Mouse (Mus musculus) liver, embryonic 14.5 days (tissue): ENCODE measurements around the gene Perm1. TPM values are rescaled to one million over a fixed set of nuclear protein-coding genes. Genes with fewer than 3 reads are reported as not detected.

ENCODE experiments used
- ATAC-seq: fragments of 200-750 bp; cut with Nextera tagmentation; 2 replicates; pipeline ENCODE4 v1.8.0; 2017; ENCODE audit warnings: moderate number of reproducible peaks, mild to moderate bottlenecking, moderate library complexity; ENCODE audit not compliant: insufficient read depth
- DNase-seq, 3 experiments: peaks; one replicate each; pipeline ENCODE4 v3.0.0-alpha.2; 2012 to 2013; ENCODE audit warnings: low read depth in 3 of 3, low spot score in 3 of 3
- H3K27ac ChIP-seq: fragments of 300-500 bp; sonication (generic); 2 replicates; pipeline ENCODE4 v1.5.1; 2014; ENCODE audit warnings: moderate library complexity, mild to moderate bottlenecking, control low read depth, inconsistent platforms
- H3K27me3 ChIP-seq: fragments of 300-500 bp; sonication (generic); 2 replicates; pipeline ENCODE4 v1.6.1; 2014; ENCODE audit warnings: mild to moderate bottlenecking, low read length, moderate library complexity; ENCODE audit not compliant: control insufficient read depth, insufficient read depth
- H3K36me3 ChIP-seq: fragments of 300-500 bp; sonication (generic); replicated peaks from 2 replicates; pipeline ENCODE4 v1.6.1; 2014; ENCODE audit warnings: low read depth; ENCODE audit not compliant: control insufficient read depth, insufficient read depth
- H3K4me1 ChIP-seq, 2 experiments: fragments of 200-500 bp in 1 of 2; fragments of 300-500 bp in 1 of 2; sonication (generic) in 1 of 2; replicated peaks; 2 replicates each; pipeline ENCODE4 v1.6.1; 2012 to 2014; ENCODE audit warnings: antibody characterized with exemption in 1 of 2, inconsistent platforms in 1 of 2, low read length in 1 of 2; ENCODE audit not compliant: control insufficient read depth in 2 of 2, insufficient read depth in 2 of 2
- H3K4me2 ChIP-seq: fragments of 300-500 bp; sonication (generic); 2 replicates; pipeline ENCODE4 v1.6.1; 2014; ENCODE audit warnings: low read depth, mild to moderate bottlenecking, control low read depth, moderate library complexity
- H3K4me3 ChIP-seq, 2 experiments: fragments of 200-500 bp in 1 of 2; fragments of 300-500 bp in 1 of 2; sonication (generic) in 1 of 2; 2 replicates each; pipeline ENCODE4 v1.5.1; 2012 to 2014; ENCODE audit warnings: low read depth in 2 of 2, low read length in 2 of 2, mild to moderate bottlenecking in 2 of 2, control low read depth in 1 of 2, inconsistent platforms in 1 of 2, moderate library complexity in 1 of 2; ENCODE audit not compliant: insufficient read depth in 1 of 2
- H3K9ac ChIP-seq: fragments of 300-500 bp; sonication (generic); replicated peaks from 2 replicates; pipeline ENCODE4 v1.6.1; 2014; ENCODE audit warnings: mild to moderate bottlenecking, control low read depth, moderate library complexity
- H3K9me3 ChIP-seq: fragments of 300-500 bp; sonication (generic); 2 replicates; pipeline ENCODE4 v1.6.1; 2016; ENCODE audit warnings: low read length, mixed read lengths; ENCODE audit not compliant: control insufficient read depth
- CTCF ChIP-seq: IDR thresholded peaks from 2 replicates; pipeline ENCODE4 v1.5.1; 2016; ENCODE audit warnings: antibody characterized with exemption, low read depth, control low read depth
- EP300 ChIP-seq: IDR thresholded peaks from 2 replicates; pipeline ENCODE4 v1.6.1; 2016; ENCODE audit warnings: antibody characterized with exemption, low read depth
- WGBS: fragments of 180-500 bp; shearing (Covaris S2); extraction: QIAGEN DNeasy Blood & Tissue Kit; methylation state at CpG from one replicate; pipeline ENCODE4 v1.1.7; 2014; ENCODE audit not compliant: insufficient replicate concordance; 5-methylcytosine and 5-hydroxymethylcytosine counted together
- polyA plus RNA-seq, 2 experiments: library from polyadenylated mRNA; depleted of rRNA in 1 of 2; stranded (reverse) in 1 of 2; unstranded in 1 of 2; fragments of >200 nt; fragmentation: Nextera tagmentation in 1 of 2; extraction: Ambion mirVana in 1 of 2; gene quantifications; 2 replicates each; pipeline versions ENCODE4 v1.2.1 to v1.2.3; 2012 to 2014

Perm1 gene
- polyA plus RNA-seq (2012; rRNA removed) (0.03 TPM in 2 replicates), polyA plus RNA-seq (2014; fragmentation: Nextera tagmentation; extraction: Ambion mirVana) (0.05 TPM in 1 of 2 replicates, not detected in the other)

DNA sequence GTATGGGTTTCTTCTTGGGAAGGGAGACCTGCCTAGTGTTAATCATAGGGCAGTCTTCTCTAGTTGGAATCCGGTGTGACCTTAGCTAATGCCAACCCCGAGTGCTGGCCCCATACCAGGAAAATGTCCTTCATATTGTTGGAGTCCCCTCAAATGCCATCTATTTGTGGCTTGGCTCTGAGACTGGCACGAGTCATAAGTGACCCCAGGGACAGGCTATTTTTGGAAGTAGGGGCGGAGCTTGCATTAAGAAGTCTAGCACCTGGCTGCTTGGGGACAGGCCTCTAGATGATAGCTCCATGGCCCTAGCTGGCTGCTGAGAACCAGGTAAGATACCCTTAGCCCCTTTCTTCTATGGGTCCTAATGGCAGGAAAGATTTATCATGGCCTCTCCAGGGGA lies at the start of gene Perm1:
Perm1 (plus strand) TSS at position 220 of the 400 bp plus-strand sequence.
- Histone ChIP-seq H3K9ac (no peak within 1 kb of the TSS), H3K9me3 (no peaks in the 10 kb centered on the region), H3K27ac (no peak within 1 kb of the TSS), H3K4me2 (no peak within 1 kb of the TSS), H3K4me3 (no peak within 1 kb of the TSS), H3K4me1 (no peaks in the 10 kb centered on the region), H3K27me3 (no peaks in the 10 kb centered on the region), H3K36me3 (no peaks in the 10 kb centered on the region)
- 62% methylated on average over 4 of the region's 4 CpGs for WGBS
- ATAC-seq, result no peak
- no peak for TF ChIP-seq EP300
- TF ChIP-seq CTCF, result no peak
- no peak for DNase-seq

DNA sequence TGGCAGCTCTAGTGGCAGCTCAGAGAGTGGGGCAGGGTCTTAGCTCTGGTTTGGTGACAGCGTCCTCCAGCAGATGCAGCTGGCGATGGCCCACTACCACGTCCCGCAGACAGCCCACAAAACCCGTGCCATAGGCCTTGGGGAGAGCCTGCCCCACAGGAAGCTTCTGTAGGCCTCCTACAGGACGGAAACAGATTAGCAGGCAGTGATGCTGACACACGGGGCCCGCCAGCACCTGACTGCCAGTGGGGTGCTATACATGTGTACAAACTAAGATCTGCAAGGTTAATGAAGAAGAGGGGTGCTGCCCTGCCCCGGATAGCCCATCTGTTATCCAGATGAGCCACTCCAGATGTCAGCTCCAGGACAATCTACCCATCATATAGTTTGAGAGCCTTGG lies 49.2 kb upstream of the Perm1 start:
- peak; percentile 51 for TF ChIP-seq CTCF
- no peak for TF ChIP-seq EP300
- H3K9me3 ChIP-seq, result no peaks in the 10 kb centered on the region
- no peaks in the 10 kb centered on the region for H3K27me3 ChIP-seq
- ATAC-seq, result no peak
- no peak overlapping the region for H3K4me3 ChIP-seq
- no peaks in the 10 kb centered on the region for H3K4me1 ChIP-seq
- no peak for DNase-seq
- H3K27ac ChIP-seq, result no peak overlapping the region
- H3K9ac ChIP-seq, result no peak overlapping the region
- no peaks in the 10 kb centered on the region for H3K36me3 ChIP-seq
- WGBS, result 65% methylated on average over 9 of the region's 9 CpGs
- no peak overlapping the region for H3K4me2 ChIP-seq

DNA sequence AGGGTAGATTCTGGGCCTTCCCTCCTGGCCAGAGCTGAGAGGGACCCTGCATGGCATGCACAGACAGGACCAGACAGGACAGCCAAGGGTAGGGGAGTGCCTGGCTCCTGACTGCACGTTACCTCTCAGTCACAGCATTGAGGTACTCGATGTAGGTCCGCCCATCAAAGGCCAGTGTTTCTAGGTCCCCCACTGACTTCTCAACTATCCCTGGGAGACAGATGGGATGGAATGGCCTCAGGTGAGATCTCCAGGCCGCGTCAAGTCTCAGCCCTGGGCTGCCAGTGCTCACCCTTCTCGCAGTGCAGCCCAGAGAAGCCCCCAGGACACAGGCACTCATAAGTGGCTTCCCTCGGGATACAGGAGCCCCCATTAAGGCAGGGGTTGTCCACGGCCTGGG lies 47.1 kb upstream of the Perm1 start:
- Histone ChIP-seq H3K4me3 (no peak overlapping the region), H3K36me3 (no peaks in the 10 kb centered on the region), H3K9me3 (no peaks in the 10 kb centered on the region), H3K27ac (no peak overlapping the region), H3K27me3 (no peaks in the 10 kb centered on the region), H3K4me1 (no peaks in the 10 kb centered on the region), H3K4me2 (no peak overlapping the region), H3K9ac (no peak overlapping the region)
- WGBS, result 73% methylated on average over 8 of the region's 8 CpGs
- DNase-seq (no peak), ATAC-seq (no peak)
- TF ChIP-seq CTCF (no peak), EP300 (no peak)

DNA sequence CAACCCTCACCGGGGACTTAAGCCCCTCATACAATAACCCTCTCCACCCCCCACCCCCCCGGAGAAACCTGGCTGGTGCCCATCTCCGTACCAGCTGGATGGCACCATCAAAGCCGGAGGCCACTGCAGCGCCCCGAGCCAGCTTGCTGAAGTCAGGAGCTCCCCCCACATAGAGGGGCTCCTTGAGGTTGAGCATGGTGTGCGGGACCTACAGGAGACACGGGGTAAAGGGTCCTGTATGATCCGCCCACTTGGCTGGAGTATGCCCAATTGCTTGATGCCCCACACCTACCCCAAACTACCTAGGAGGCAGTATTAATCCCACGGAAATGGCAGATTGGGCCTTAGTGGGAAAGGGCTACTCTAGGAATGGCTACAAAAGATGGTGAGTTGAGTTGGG lies 46.5 kb upstream of the Perm1 start:
- no peak overlapping the region for H3K9ac ChIP-seq
- H3K27me3 ChIP-seq, result no peaks in the 10 kb centered on the region
- no peak overlapping the region for H3K27ac ChIP-seq
- H3K4me1 ChIP-seq, result no peaks in the 10 kb centered on the region
- H3K9me3 ChIP-seq, result no peaks in the 10 kb centered on the region
- ATAC-seq, result no peak
- TF ChIP-seq EP300, result no peak
- TF ChIP-seq CTCF, result no peak
- H3K4me3 ChIP-seq, result no peak overlapping the region
- no peak for DNase-seq
- no peaks in the 10 kb centered on the region for H3K36me3 ChIP-seq
- WGBS, result 83% methylated on average over 10 of the region's 10 CpGs
- H3K4me2 ChIP-seq, result no peak overlapping the region

DNA sequence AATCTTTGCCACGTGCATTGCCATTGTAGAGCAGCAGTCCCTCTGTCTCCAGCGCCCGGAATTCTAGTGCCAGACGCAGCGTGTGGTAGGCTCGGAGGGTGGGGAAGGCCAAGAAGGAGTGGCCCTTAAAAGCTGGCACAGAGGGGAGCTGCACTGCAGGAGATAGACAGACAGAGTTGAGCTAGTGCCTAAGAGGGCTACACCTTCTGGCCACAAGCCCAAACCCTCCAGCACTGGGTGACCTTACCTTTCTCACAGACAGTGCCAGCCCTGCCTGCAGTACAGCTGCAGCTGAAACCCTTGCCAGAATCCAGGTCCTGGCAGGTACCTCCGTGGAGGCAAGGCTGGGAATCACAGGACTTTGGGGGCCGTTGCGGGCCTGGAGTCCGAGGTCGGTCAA lies 43.8 kb upstream of the Perm1 start:
- Histone ChIP-seq H3K4me1 (no peaks in the 10 kb centered on the region), H3K27me3 (no peaks in the 10 kb centered on the region), H3K9ac (no peak overlapping the region), H3K4me2 (no peak overlapping the region), H3K36me3 (no peaks in the 10 kb centered on the region), H3K27ac (no peak overlapping the region), H3K9me3 (no peaks in the 10 kb centered on the region), H3K4me3 (no peak overlapping the region)
- no peak for DNase-seq
- TF ChIP-seq EP300 (no peak), CTCF (no peak)
- WGBS, result 81% methylated on average over 11 of the region's 11 CpGs
- no peak for ATAC-seq
